Mouse (Mus musculus) megakaryocyte, embryonic 14.5 days (primary cell): Measurements from ENCODE around the gene Tns3. TPM values are rescaled to one million over a fixed set of nuclear protein-coding genes. Genes with fewer than 3 reads are reported as not detected.

Experiments
- H3K27me3 ChIP-seq: replicated peaks from 2 replicates; pipeline ENCODE3; 2012; ENCODE audit warnings: inconsistent platforms
- H3K36me3 ChIP-seq: replicated peaks from 2 replicates; pipeline ENCODE3; 2012; ENCODE audit warnings: low read length, inconsistent platforms, mixed read lengths
- H3K4me1 ChIP-seq: 2 replicates; pipeline ENCODE4 v1.6.1; 2012; ENCODE audit warnings: inconsistent platforms
- H3K4me3 ChIP-seq: replicated peaks from 2 replicates; pipeline ENCODE3; 2012; ENCODE audit warnings: moderate library complexity, mild to moderate bottlenecking, inconsistent platforms
- H3K9me3 ChIP-seq: 2 replicates; pipeline ENCODE4 v1.6.1; 2012; ENCODE audit warnings: inconsistent platforms
- FLI1 ChIP-seq: IDR thresholded peaks from 2 replicates; pipeline ENCODE4 v1.6.1; 2012; ENCODE audit warnings: low read length, inconsistent platforms, mixed read lengths
- GATA1 ChIP-seq: IDR thresholded peaks from 3 replicates; pipeline ENCODE4 v1.6.1; 2012; ENCODE audit warnings: mixed read lengths, low read length, inconsistent platforms, borderline replicate concordance
- polyA plus RNA-seq: library from polyadenylated mRNA; stranded (reverse); fragments of >175 nt; gene quantifications from 2 replicates; pipeline ENCODE4 v1.2.3, GENCODE M21; 2012; ENCODE audit warnings: low replicate concordance; ENCODE audit not compliant: insufficient read depth

Tns3 gene
- 1.7 TPM in 1 of 2 replicates, not detected in the other for polyA plus RNA-seq

- peaks cover 54% of the 10 kb centered on the region for H3K27me3 ChIP-seq
- peaks cover 15% of the 10 kb centered on the region for H3K4me1 ChIP-seq
- no peaks in the 10 kb centered on the region for H3K36me3 ChIP-seq
- H3K9me3 ChIP-seq: peaks cover 18% of the 10 kb centered on the region
- TF ChIP-seq GATA1 (no peak), FLI1 (no peak)
- peak within 1 kb of the TSS; percentile 90 for H3K4me3 ChIP-seq
These were observed at the start of gene Tns3 for GRCm38 (mm10) chr11:8664393-8664743. Gene Tns3, minus strand, starts transcription at chr11:8664535.

GRCm38 (mm10) chr11:8706246-8707041, 42.1 kb upstream of the Tns3 start:
- TF ChIP-seq GATA1: no peak
- TF ChIP-seq FLI1: no peak
- Histone ChIP-seq H3K4me1 (no peaks in the 10 kb centered on the region), H3K36me3 (no peaks in the 10 kb centered on the region), H3K4me3 (no peak overlapping the region), H3K27me3 (no peaks in the 10 kb centered on the region), H3K9me3 (no peaks in the 10 kb centered on the region)

GRCm38 (mm10) chr11:8705156-8705555, 40.8 kb upstream of the Tns3 start:
- Histone ChIP-seq H3K9me3 (no peaks in the 10 kb centered on the region), H3K4me1 (no peaks in the 10 kb centered on the region), H3K4me3 (no peak overlapping the region)

GRCm38 (mm10) chr11:8703876-8704275, 39.5 kb upstream of the Tns3 start:
- no peaks in the 10 kb centered on the region for H3K4me1 ChIP-seq
- H3K4me3 ChIP-seq: no peak overlapping the region
- TF ChIP-seq FLI1: no peak
- TF ChIP-seq GATA1: no peak
- peaks cover 2% of the 10 kb centered on the region for H3K27me3 ChIP-seq
- H3K9me3 ChIP-seq: no peaks in the 10 kb centered on the region
- H3K36me3 ChIP-seq: no peaks in the 10 kb centered on the region

More at GRCm38 (mm10) chr11:8705156-8705555, 40.8 kb upstream of the Tns3 start:
- H3K36me3 ChIP-seq: no peaks in the 10 kb centered on the region
- no peak for TF ChIP-seq FLI1
- no peak for TF ChIP-seq GATA1
- H3K27me3 ChIP-seq: no peaks in the 10 kb centered on the region

GRCm38 (mm10) chr11:8702532-8702886, 38.2 kb upstream of the Tns3 start:
- no peaks in the 10 kb centered on the region for H3K36me3 ChIP-seq
- no peak for TF ChIP-seq FLI1
- no peak for TF ChIP-seq GATA1
- H3K4me1 ChIP-seq: no peaks in the 10 kb centered on the region
- H3K9me3 ChIP-seq: no peaks in the 10 kb centered on the region
- H3K4me3 ChIP-seq: no peak overlapping the region
- H3K27me3 ChIP-seq: peaks cover 2% of the 10 kb centered on the region

- Histone ChIP-seq H3K36me3 (no peaks in the 10 kb centered on the region), H3K9me3 (no peaks in the 10 kb centered on the region), H3K27me3 (peaks cover 2% of the 10 kb centered on the region), H3K4me1 (no peaks in the 10 kb centered on the region), H3K4me3 (no peak overlapping the region)
- no peak for TF ChIP-seq GATA1
- no peak for TF ChIP-seq FLI1
These were observed 37.7 kb upstream of the Tns3 start for GRCm38 (mm10) chr11:8701845-8702531.

GRCm38 (mm10) chr11:8701400-8701799, 37.1 kb upstream of the Tns3 start:
- TF ChIP-seq GATA1 (no peak), FLI1 (no peak)
- 0 out of 2 replicates have a peak, but pooled peaks cover 1% of the 10 kb centered on the region for H3K9me3 ChIP-seq

GRCm38 (mm10) chr11:8700641-8701221, 36.4 kb upstream of the Tns3 start:
- no peak overlapping the region for H3K4me3 ChIP-seq
- TF ChIP-seq FLI1 (no peak), GATA1 (no peak)
- H3K9me3 ChIP-seq: 0 out of 2 replicates have a peak, but pooled peaks cover 4% of the 10 kb centered on the region
- no peaks in the 10 kb centered on the region for H3K4me1 ChIP-seq
- peaks cover 2% of the 10 kb centered on the region for H3K27me3 ChIP-seq
- no peaks in the 10 kb centered on the region for H3K36me3 ChIP-seq

More at GRCm38 (mm10) chr11:8701400-8701799, 37.1 kb upstream of the Tns3 start:
- Histone ChIP-seq H3K4me1 (no peaks in the 10 kb centered on the region), H3K4me3 (no peak overlapping the region), H3K27me3 (peaks cover 2% of the 10 kb centered on the region), H3K36me3 (no peaks in the 10 kb centered on the region)

- H3K36me3 ChIP-seq: no peaks in the 10 kb centered on the region
- no peak overlapping the region for H3K4me3 ChIP-seq
- no peaks in the 10 kb centered on the region for H3K4me1 ChIP-seq
- 0 out of 2 replicates have a peak, but pooled peaks cover 6% of the 10 kb centered on the region for H3K9me3 ChIP-seq
- H3K27me3 ChIP-seq: peaks cover 2% of the 10 kb centered on the region
- TF ChIP-seq FLI1 (no peak), GATA1 (no peak)
These were observed 35.4 kb upstream of the Tns3 start for GRCm38 (mm10) chr11:8699777-8700176.

GRCm38 (mm10) chr11:8697670-8698069, 33.3 kb upstream of the Tns3 start:
- H3K9me3 ChIP-seq: peaks cover 20% of the 10 kb centered on the region
- H3K4me1 ChIP-seq: no peaks in the 10 kb centered on the region
- no peaks in the 10 kb centered on the region for H3K36me3 ChIP-seq
- peaks cover 2% of the 10 kb centered on the region for H3K27me3 ChIP-seq
- no peak for TF ChIP-seq GATA1
- TF ChIP-seq FLI1: no peak
- no peak overlapping the region for H3K4me3 ChIP-seq
